Mouse (Mus musculus) stomach, embryonic 15.5 days (tissue): ENCODE data around the gene Comt. TPM values are rescaled to one million over a fixed set of nuclear protein-coding genes. Genes with fewer than 3 reads are reported as not detected.

ENCODE experiments used
- ATAC-seq: fragments of 200-750 bp; cut with Nextera tagmentation; 2 replicates; pipeline ENCODE4 v1.8.0; 2017; ENCODE audit warnings: low read depth, moderate number of reproducible peaks, moderate TSS enrichment; ENCODE audit not compliant: insufficient read depth, low FRiP score
- H3K27ac ChIP-seq: fragments of 300-500 bp; sonication (generic); 2 replicates; pipeline ENCODE4 v1.5.1; 2015; ENCODE audit warnings: mild to moderate bottlenecking, inconsistent platforms
- H3K27me3 ChIP-seq: fragments of 300-500 bp; sonication (generic); replicated peaks from 2 replicates; pipeline ENCODE4 v1.6.1; 2015; ENCODE audit warnings: inconsistent platforms
- H3K36me3 ChIP-seq: fragments of 300-500 bp; sonication (generic); 2 replicates; pipeline ENCODE4 v1.6.1; 2015; ENCODE audit warnings: inconsistent platforms
- H3K4me1 ChIP-seq: fragments of 300-500 bp; sonication (generic); 2 replicates; pipeline ENCODE4 v1.6.1; 2015; ENCODE audit warnings: inconsistent platforms
- H3K4me2 ChIP-seq: fragments of 300-500 bp; sonication (generic); 2 replicates; pipeline ENCODE4 v1.6.1; 2015; ENCODE audit warnings: mild to moderate bottlenecking, inconsistent platforms
- H3K4me3 ChIP-seq: fragments of 300-500 bp; sonication (generic); replicated peaks from 2 replicates; pipeline ENCODE4 v1.5.1; 2015; ENCODE audit warnings: inconsistent platforms
- H3K9ac ChIP-seq: fragments of 300-500 bp; sonication (generic); 2 replicates; pipeline ENCODE4 v1.6.1; 2015; ENCODE audit warnings: inconsistent platforms
- H3K9me3 ChIP-seq: fragments of 300-500 bp; sonication (generic); 2 replicates; pipeline ENCODE4 v1.6.1; 2016; ENCODE audit warnings: inconsistent platforms
- WGBS: fragments of 180-500 bp; shearing (Covaris S2); methylation state at CpG from one replicate; pipeline ENCODE4 v1.1.7; 2015; 5-methylcytosine and 5-hydroxymethylcytosine counted together
- polyA plus RNA-seq: library from polyadenylated mRNA; unstranded; fragments of >200 nt; fragmentation: Nextera tagmentation; extraction: Ambion mirVana; gene quantifications from 2 replicates; pipeline ENCODE4 v1.2.1, GENCODE M21; 2015

The Comt gene
- polyA plus RNA-seq, 1 experiment from 2014 or later: 101 TPM

GRCm38 (mm10) chr16:18430641-18431212 lies 4.1 kb upstream of the Comt start:
- Histone ChIP-seq H3K9ac (no peak overlapping the region), H3K4me2 (no peak overlapping the region), H3K27me3 (no peaks in the 10 kb centered on the region), H3K4me1 (no peaks in the 10 kb centered on the region; the same call in 1 of the 2 replicates), H3K4me3 (no peak overlapping the region), H3K27ac (no peak overlapping the region), H3K9me3 (no peaks in the 10 kb centered on the region), H3K36me3 (peaks cover 5% of the 10 kb centered on the region; the same call in 1 of the 2 replicates)
- no peak for ATAC-seq
- WGBS: 72% methylated on average over 8 of the region's 8 CpGs

- H3K27me3 ChIP-seq: no peaks in the 10 kb centered on the region
- no peaks in the 10 kb centered on the region for H3K9me3 ChIP-seq
- H3K9ac ChIP-seq: no peak overlapping the region
- WGBS: 79% methylated on average over 8 of the region's 8 CpGs
- peaks cover 7% of the 10 kb centered on the region for H3K4me1 ChIP-seq
- no peak for ATAC-seq
- peak overlapping the region; percentile 9; the same call in 1 of the 2 replicates for H3K4me3 ChIP-seq
- peaks cover 2% of the 10 kb centered on the region; the same call in 1 of the 2 replicates for H3K36me3 ChIP-seq
- no peak overlapping the region for H3K4me2 ChIP-seq
- H3K27ac ChIP-seq: no peak overlapping the region
Observed at GRCm38 (mm10) chr16:18429641-18430040, 3.0 kb upstream of the Comt start.

GRCm38 (mm10) chr16:18428516-18429042 lies 1.9 kb upstream of the Comt start:
- peak overlapping the region; percentile 1; the same call in 1 of the 2 replicates for H3K27ac ChIP-seq

GRCm38 (mm10) chr16:18428011-18428515 lies 1.4 kb upstream of the Comt start:
- H3K4me3 ChIP-seq: no peak overlapping the region
- no peak overlapping the region for H3K9ac ChIP-seq
- H3K36me3 ChIP-seq: no peaks in the 10 kb centered on the region
- H3K27me3 ChIP-seq: no peaks in the 10 kb centered on the region
- H3K9me3 ChIP-seq: no peaks in the 10 kb centered on the region
- no peak overlapping the region for H3K4me2 ChIP-seq
- 79% methylated on average over 5 of the region's 5 CpGs for WGBS
- ATAC-seq: no peak
- H3K4me1 ChIP-seq: peaks cover 14% of the 10 kb centered on the region
- no peak overlapping the region; the same call in 1 of the 2 replicates for H3K27ac ChIP-seq

More at GRCm38 (mm10) chr16:18428516-18429042, 1.9 kb upstream of the Comt start:
- 81% methylated on average over 7 of the region's 7 CpGs for WGBS
- Histone ChIP-seq H3K4me1 (peaks cover 14% of the 10 kb centered on the region), H3K9ac (no peak overlapping the region), H3K36me3 (no peaks in the 10 kb centered on the region), H3K4me2 (no peak overlapping the region), H3K4me3 (no peak overlapping the region), H3K9me3 (no peaks in the 10 kb centered on the region), H3K27me3 (no peaks in the 10 kb centered on the region)
- peak; percentile 88 for ATAC-seq

- H3K27me3 ChIP-seq: no peaks in the 10 kb centered on the region
Observed at GRCm38 (mm10) chr16:18426215-18426791, 349 bp downstream of the Comt start, which contains the start of gene Txnrd2. Txnrd2 (plus strand) TSS chr16:18426384.

GRCm38 (mm10) chr16:18425475-18426214 lies 1.0 kb downstream of the Comt start:
- 14% methylated on average over 10 of the region's 10 CpGs for WGBS

More at GRCm38 (mm10) chr16:18426215-18426791, 349 bp downstream of the Comt start, which contains the start of gene Txnrd2:
- peaks cover 14% of the 10 kb centered on the region for H3K4me1 ChIP-seq
- peak; percentile 82 for ATAC-seq
- H3K36me3 ChIP-seq: peaks cover 9% of the 10 kb centered on the region; the same call in 1 of the 2 replicates
- peak within 1 kb of the TSS; percentile 84 for H3K4me2 ChIP-seq
- H3K4me3 ChIP-seq: peak within 1 kb of the TSS; percentile 91
- WGBS: under 1% methylated on average over 52 of the region's 52 CpGs
- H3K9me3 ChIP-seq: no peaks in the 10 kb centered on the region
- peak within 1 kb of the TSS; percentile 82 for H3K27ac ChIP-seq
- H3K9ac ChIP-seq: peak within 1 kb of the TSS; percentile 91

GRCm38 (mm10) chr16:18424364-18425045 lies 2.1 kb downstream of the Comt start:
- no peak overlapping the region for H3K4me3 ChIP-seq
- ATAC-seq: no peak
- H3K4me1 ChIP-seq: peaks cover 14% of the 10 kb centered on the region
- H3K4me2 ChIP-seq: peak overlapping the region; percentile 19; the same call in 1 of the 2 replicates
- H3K36me3 ChIP-seq: peaks cover 9% of the 10 kb centered on the region; the same call in 1 of the 2 replicates
- no peaks in the 10 kb centered on the region for H3K27me3 ChIP-seq
- H3K27ac ChIP-seq: no peak overlapping the region
- WGBS: 76% methylated on average over 11 of the region's 11 CpGs
- no peaks in the 10 kb centered on the region for H3K9me3 ChIP-seq
- no peak overlapping the region for H3K9ac ChIP-seq

More at GRCm38 (mm10) chr16:18425475-18426214, 1.0 kb downstream of the Comt start:
- H3K27ac ChIP-seq: peak overlapping the region; percentile 82
- peak; percentile 3; the same call in 1 of the 2 replicates for ATAC-seq
- H3K27me3 ChIP-seq: no peaks in the 10 kb centered on the region
- H3K9ac ChIP-seq: peak overlapping the region; percentile 91
- peaks cover 14% of the 10 kb centered on the region for H3K4me1 ChIP-seq
- H3K9me3 ChIP-seq: no peaks in the 10 kb centered on the region
- peak overlapping the region; percentile 91 for H3K4me3 ChIP-seq
- H3K4me2 ChIP-seq: peak overlapping the region; percentile 84
- H3K36me3 ChIP-seq: peaks cover 9% of the 10 kb centered on the region; the same call in 1 of the 2 replicates

- no peaks in the 10 kb centered on the region for H3K27me3 ChIP-seq
- H3K9ac ChIP-seq: no peak overlapping the region
- H3K4me1 ChIP-seq: peaks cover 14% of the 10 kb centered on the region; the same call in 1 of the 2 replicates
- WGBS: 81% methylated on average over 5 of the region's 5 CpGs
- ATAC-seq: no peak
- no peak overlapping the region for H3K4me3 ChIP-seq
- no peak overlapping the region for H3K4me2 ChIP-seq
- peaks cover 9% of the 10 kb centered on the region; the same call in 1 of the 2 replicates for H3K36me3 ChIP-seq
- H3K27ac ChIP-seq: peak overlapping the region; percentile 54; the same call in 1 of the 2 replicates
- no peaks in the 10 kb centered on the region for H3K9me3 ChIP-seq
Observed at GRCm38 (mm10) chr16:18423915-18424265, 2.8 kb downstream of the Comt start.

- Histone ChIP-seq H3K27ac (peak overlapping the region; percentile 54; the same call in 1 of the 2 replicates), H3K4me2 (no peak overlapping the region), H3K4me1 (peaks cover 14% of the 10 kb centered on the region; the same call in 1 of the 2 replicates), H3K9me3 (no peaks in the 10 kb centered on the region), H3K9ac (no peak overlapping the region), H3K4me3 (no peak overlapping the region), H3K27me3 (no peaks in the 10 kb centered on the region), H3K36me3 (peaks cover 9% of the 10 kb centered on the region; the same call in 1 of the 2 replicates)
- no peak for ATAC-seq
- WGBS: 81% methylated on average over 7 of the region's 7 CpGs
Observed at GRCm38 (mm10) chr16:18423203-18423914, 3.3 kb downstream of the Comt start.

- H3K27ac ChIP-seq: no peak overlapping the region
- H3K4me2 ChIP-seq: no peak overlapping the region
- no peaks in the 10 kb centered on the region for H3K9me3 ChIP-seq
- H3K9ac ChIP-seq: no peak overlapping the region
- 71% methylated on average over 3 of the region's 3 CpGs for WGBS
- peaks cover 26% of the 10 kb centered on the region; the same call in 1 of the 2 replicates for H3K4me1 ChIP-seq
- no peak overlapping the region for H3K4me3 ChIP-seq
- ATAC-seq: no peak
- H3K36me3 ChIP-seq: peaks cover 9% of the 10 kb centered on the region; the same call in 1 of the 2 replicates
- no peaks in the 10 kb centered on the region for H3K27me3 ChIP-seq
Observed at GRCm38 (mm10) chr16:18420571-18420970, 6.1 kb downstream of the Comt start.
